Mouse (Mus musculus) hematopoietic stem cell, adult 5-6 weeks (primary cell): ENCODE measurements around the gene Prss35. TPM values are rescaled to one million over a fixed set of nuclear protein-coding genes. Genes with fewer than 3 reads are reported as not detected.

Experiments used
- ATAC-seq, 2 experiments: fragments of 125-278 bp in 1 of 2; replicated peaks in 1 of 2; 2 replicates each; pipeline ENCODE4 v1.8.0; 2016 to 2017; ENCODE audit warnings: inconsistent platforms in 2 of 2, mild to moderate bottlenecking in 2 of 2, moderate number of reproducible peaks in 2 of 2, low read depth in 1 of 2, moderate TSS enrichment in 1 of 2; ENCODE audit not compliant: low FRiP score in 2 of 2, poor library complexity in 2 of 2, severe bottlenecking in 2 of 2, insufficient read depth in 1 of 2, low TSS enrichment in 1 of 2
- total RNA-seq: library from RNA; stranded (forward); fragments of 172-1452, 232-1000 nt; gene quantifications from 2 replicates; pipeline ENCODE4 v1.2.3, GENCODE M21; 2017

Gene Prss35
- total RNA-seq, 1 experiment from 2014 or later, result not detected

DNA sequence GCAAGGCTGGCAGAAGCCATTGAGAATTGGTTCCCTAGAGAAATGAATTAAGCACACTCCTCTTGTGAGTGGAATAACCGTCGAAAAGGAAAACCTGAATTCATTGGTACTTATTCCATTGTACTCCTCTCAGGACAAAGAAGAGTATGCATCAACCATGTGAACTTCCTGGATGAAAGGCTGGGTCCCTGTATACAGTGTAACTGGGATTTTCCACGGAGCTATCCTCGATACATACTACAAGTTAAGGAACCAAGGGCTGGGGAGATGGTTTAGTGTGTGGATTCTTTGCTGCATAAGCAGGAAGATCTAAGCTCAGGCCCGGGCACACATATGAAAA, 17.1 kb upstream of the Prss35 start:
- ATAC-seq, result no peak

GRCm38 (mm10) chr9:86728214-86728814, 15.1 kb upstream of the Prss35 start:
- ATAC-seq, result no peak

DNA sequence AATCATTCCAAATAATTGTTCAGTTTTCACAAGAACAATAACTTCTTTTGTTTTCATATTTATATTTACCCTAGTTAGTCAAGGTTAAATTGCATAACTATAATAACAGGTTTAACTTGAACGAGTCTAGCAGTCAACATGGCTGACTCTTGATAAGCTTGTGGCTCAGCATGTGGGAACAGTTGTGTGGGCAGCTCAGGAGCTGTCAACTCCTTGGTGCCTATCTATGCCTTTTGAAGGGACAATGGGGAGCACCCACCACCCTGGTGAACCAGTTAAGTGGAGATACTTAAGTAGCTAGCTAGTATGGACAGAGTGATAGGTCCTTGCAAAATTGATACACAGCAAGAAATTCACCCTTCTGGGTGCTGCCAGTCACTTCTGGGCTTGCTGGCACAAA, 14.4 kb upstream of the Prss35 start:
- no peak for ATAC-seq

DNA sequence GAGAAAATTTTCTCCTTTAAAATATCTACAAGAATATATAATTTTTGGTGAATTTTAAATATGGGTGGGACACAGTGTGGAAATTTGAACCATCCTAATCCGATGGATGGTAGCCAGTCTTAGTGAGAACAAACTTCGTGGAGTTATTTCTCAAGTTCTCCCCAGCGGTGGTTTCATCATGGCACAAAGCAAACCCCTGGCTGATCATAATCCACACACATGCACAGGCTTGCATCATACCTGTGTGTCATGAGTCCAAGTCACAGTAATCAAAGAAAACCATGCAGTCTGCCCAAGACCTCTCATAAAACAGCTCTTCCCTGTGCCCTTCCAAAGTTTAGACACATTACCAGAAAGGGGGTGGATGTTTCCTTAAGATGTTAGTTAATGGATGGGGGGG, 13.6 kb upstream of the Prss35 start:
- ATAC-seq, result no peak

GRCm38 (mm10) chr9:86734357-86734756, 9.1 kb upstream of the Prss35 start:
- ATAC-seq, result no peak

GRCm38 (mm10) chr9:86734795-86735194, 8.7 kb upstream of the Prss35 start:
- no peak for ATAC-seq

- no peak for ATAC-seq
These were observed 6.5 kb upstream of the Prss35 start for GRCm38 (mm10) chr9:86736991-86737390.

GRCm38 (mm10) chr9:86738067-86738466, 5.4 kb upstream of the Prss35 start:
- no peak for ATAC-seq

GRCm38 (mm10) chr9:86738801-86739200, 4.6 kb upstream of the Prss35 start:
- no peak for ATAC-seq

DNA sequence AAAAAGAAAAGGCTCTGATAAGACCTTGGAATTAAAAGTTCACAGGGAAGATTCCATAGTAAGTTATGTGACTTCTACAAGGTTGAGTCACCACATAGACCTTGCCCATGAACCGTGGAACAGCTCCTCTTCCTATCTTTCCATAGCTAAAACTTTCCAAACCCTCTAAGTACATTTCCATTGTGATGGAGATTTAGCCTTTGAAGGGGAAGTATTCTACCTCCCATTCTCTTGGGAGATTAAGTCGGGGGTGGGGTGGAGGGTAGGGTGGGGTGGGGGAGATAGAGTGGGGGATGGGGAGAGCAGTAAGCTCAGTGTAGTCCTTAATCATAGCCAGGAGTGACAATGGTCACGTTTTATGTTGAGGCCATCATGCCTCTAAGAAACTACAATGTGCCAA, 3.5 kb upstream of the Prss35 start:
- no peak for ATAC-seq

GRCm38 (mm10) chr9:86744041-86744440, 592 bp downstream of the Prss35 start:
- no peak for ATAC-seq

GRCm38 (mm10) chr9:86745926-86746581, 2.6 kb downstream of the Prss35 start:
- ATAC-seq, result peak; percentile 88 to 89

DNA sequence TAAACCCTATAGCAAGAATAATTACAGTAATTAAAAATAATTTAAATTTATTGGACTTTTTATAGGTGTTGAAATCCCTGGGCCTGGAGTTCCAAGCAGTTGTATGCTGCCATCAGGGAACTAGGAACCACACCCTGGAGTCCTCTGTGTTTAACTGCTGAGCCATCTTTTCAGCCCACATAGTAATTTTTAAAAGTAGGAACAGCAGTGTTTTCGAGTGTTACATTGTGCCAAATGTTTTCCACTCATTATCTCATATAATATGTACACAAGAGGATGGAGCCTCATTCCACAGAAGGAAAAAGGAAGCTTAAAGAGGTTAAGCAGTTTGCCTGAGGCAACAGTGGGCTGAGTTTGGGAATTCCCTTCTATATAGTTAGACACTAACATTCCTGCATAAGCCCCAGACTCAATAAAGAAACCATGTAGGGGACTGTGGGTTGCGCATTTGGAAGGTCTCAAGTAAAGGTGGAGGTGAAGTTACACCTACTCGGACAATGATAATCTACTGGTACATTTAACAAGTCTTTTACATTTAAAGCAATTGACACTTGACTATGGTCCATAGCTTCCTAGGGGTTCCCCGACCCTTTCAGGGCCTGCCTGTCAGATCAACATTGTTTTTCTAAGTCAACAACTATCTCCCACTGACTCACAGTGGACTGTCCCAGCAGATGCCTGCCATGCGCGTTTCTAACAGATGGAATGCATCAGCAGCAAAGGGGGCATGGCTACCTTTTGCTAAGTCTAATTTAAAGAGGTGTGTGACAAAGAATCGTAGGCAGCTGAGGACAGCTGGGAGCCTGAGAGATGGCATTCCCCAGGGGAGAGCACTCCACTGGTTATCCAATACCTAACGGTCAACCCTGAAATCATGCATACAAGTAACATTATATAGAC, 19.3 kb downstream of the Prss35 start:
- no peak for ATAC-seq

- ATAC-seq, result no peak
These were observed 20.6 kb downstream of the Prss35 start for GRCm38 (mm10) chr9:86764002-86764401.

DNA sequence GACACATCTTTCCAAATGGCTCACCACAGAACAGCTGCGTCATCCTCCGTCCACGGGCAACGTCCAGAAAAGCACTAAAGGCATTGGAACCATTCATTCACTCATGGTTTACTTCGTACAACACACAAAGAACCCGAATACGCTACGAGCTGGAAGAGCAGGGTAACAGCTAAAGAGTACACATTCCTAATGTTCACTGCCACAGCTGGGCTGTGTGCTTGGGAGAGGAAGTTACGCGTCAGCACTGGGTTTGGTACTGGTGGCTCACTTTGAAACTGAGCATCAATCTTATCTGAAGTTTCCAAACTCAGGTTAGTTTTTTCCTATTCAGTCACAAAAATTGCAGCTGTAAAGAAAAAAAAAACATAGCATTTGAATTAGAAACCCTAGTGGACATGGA, 23.5 kb downstream of the Prss35 start:
- ATAC-seq, result no peak

- no peak for ATAC-seq
These were observed 29.4 kb downstream of the Prss35 start for GRCm38 (mm10) chr9:86772897-86773296.

GRCm38 (mm10) chr9:86773996-86774395, 30.5 kb downstream of the Prss35 start:
- ATAC-seq, result no peak

DNA sequence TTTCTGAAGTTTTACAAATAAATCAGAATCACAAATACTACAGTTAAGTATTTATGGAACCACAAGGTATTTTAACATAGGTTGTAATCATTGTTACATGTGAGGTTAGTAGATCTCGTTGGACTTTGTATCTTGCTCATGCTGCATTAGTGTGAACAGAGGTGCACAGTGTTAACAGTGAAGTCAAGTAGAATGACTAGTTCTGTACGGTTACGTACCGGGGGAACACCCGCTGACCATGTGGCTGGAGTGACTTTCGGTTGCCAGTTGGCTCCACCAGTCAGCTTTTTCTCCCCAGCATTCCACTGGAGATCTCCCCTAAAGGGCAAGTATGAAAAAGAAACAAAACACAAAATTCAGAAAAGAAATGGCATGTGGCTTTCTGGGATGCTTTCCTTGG, 31.9 kb downstream of the Prss35 start:
- no peak for ATAC-seq
